ENCODE assay signal across 38 mouse cellular contexts in genomic region chr7:43643046-43643652, GRCm38 (mm10). TPM values are rescaled to one million over a fixed set of nuclear protein-coding genes. Genes with fewer than 3 reads are reported as not detected.
DNase-seq lines count a peak whose midpoint lies in the region; ATAC-seq and TF ChIP-seq lines count a peak whose summit lies in the region.
"Had no signal": no experiment of that assay in that cellular context is flagged by ENCODE, and none has a peak within 500 bp of the region (broad histone marks: within the 10 kb centered on the region; RNA-seq: fewer than 3 reads in every experiment).

No protein-coding gene starts in this region.

- no peaks in the 10 kb centered on the region for H3K9me3 ChIP-seq in liver, embryonic 11.5 days (ENCODE audit: control insufficient read depth, low read length)
- no peaks in the 10 kb centered on the region for H3K9me3 ChIP-seq in CH12.LX (replicated peaks; ENCODE audit: low read length)
- H3K9me3 ChIP-seq in forebrain, embryonic 15.5 days: no peaks in the 10 kb centered on the region
- no peaks in the 10 kb centered on the region for H3K9me3 ChIP-seq in hindbrain, embryonic 10.5 days
- H3K9me3 ChIP-seq: embryonic facial prominence, embryonic 12.5 days; heart, embryonic 15.5 days; kidney, embryonic 15.5 days; liver, embryonic 13.5 days; lung, embryonic 15.5 days; midbrain, embryonic 10.5 days; neural tube, embryonic 13.5 days; stomach, embryonic 15.5 days had no signal

- no peak overlapping the region for H3K4me2 ChIP-seq in liver, embryonic 11.5 days
- H3K4me2 ChIP-seq in CH12.LX (ENCODE audit: insufficient read depth, low read depth, poor library complexity, severe bottlenecking): 0 out of 2 replicates have a peak overlapping the region, but pooled peaks have one; percentile 5
- no peak overlapping the region for H3K4me2 ChIP-seq in forebrain, embryonic 15.5 days (replicated peaks)
- H3K4me2 ChIP-seq: embryonic facial prominence, embryonic 12.5 days; heart, embryonic 15.5 days; hindbrain, embryonic 14.5 days; kidney, embryonic 15.5 days; liver, embryonic 13.5 days; lung, embryonic 15.5 days; neural tube, embryonic 13.5 days; stomach, embryonic 15.5 days had no signal

- no peak overlapping the region for H3K4me3 ChIP-seq in liver, adult 2 months (ENCODE audit: insufficient read depth, low read depth, low read length)
- H3K4me3 ChIP-seq in liver, embryonic 11.5 days (ENCODE audit: low read depth, low read length): no peak overlapping the region
- H3K4me3 ChIP-seq in CH12.LX (replicated peaks in 1 of 3; ENCODE audit: low read depth in 2 of 3, low read length in 2 of 3, poor library complexity in 1 of 3) (no peak overlapping the region), macrophage (ENCODE audit: inconsistent target) (no peak overlapping the region)
- 0 out of 2 replicates have a peak overlapping the region, but pooled peaks have one; percentile 0 for H3K4me3 ChIP-seq in bone marrow macrophage, adult 2 months (ENCODE audit: insufficient read depth, low read length)
- H3K4me3 ChIP-seq in forebrain, embryonic 15.5 days: no peak overlapping the region
- no peak overlapping the region for H3K4me3 ChIP-seq in hindbrain, embryonic 10.5 days
- H3K4me3 ChIP-seq: embryonic facial prominence, embryonic 12.5 days; heart, embryonic 15.5 days; kidney, embryonic 15.5 days; liver, embryonic 13.5 days; lung, embryonic 15.5 days; midbrain, embryonic 10.5 days; neural tube, embryonic 13.5 days; stomach, embryonic 15.5 days had no signal

- no peak for ATAC-seq in liver, embryonic 11.5 days (replicated peaks; ENCODE audit: low FRiP score)
- ATAC-seq in forebrain, embryonic 15.5 days (replicated peaks): no peak
- ATAC-seq: forebrain, embryonic 14.5 days; midbrain, embryonic 16.5 days; Patski had no signal

- TF ChIP-seq CTCF in liver, adult 2 months (IDR thresholded peaks at IDR 0.05; ENCODE audit: low read depth, low read length): no peak
- TF ChIP-seq CTCF in CH12.LX (conservative IDR thresholded peaks at IDR 0.05 in 1 of 2, IDR thresholded peaks at IDR 0.05 in 1 of 2; ENCODE audit: low read depth in 2 of 2, low read length in 2 of 2): no peak
- no peak for TF ChIP-seq CTCF in bone marrow macrophage, adult 2 months (IDR thresholded peaks at IDR 0.05; ENCODE audit: low read depth, low read length)

- H3K79me2 ChIP-seq in liver, adult 2 months (ENCODE audit: control insufficient read depth, insufficient read depth, low read length): no peaks in the 10 kb centered on the region
- no peaks in the 10 kb centered on the region for H3K79me2 ChIP-seq in CH12.LX (replicated peaks; ENCODE audit: control insufficient read depth, extremely low read depth, insufficient read depth, poor library complexity, severe bottlenecking)
- H3K79me2 ChIP-seq in macrophage (ENCODE audit: inconsistent target): no peaks in the 10 kb centered on the region

- TF ChIP-seq POLR2A in liver, adult 2 months (IDR thresholded peaks at IDR 0.05; ENCODE audit: extremely low read depth, insufficient read depth, low read length): no peak
- no peak for TF ChIP-seq POLR2A in CH12.LX (IDR thresholded peaks at IDR 0.05; ENCODE audit: low read depth, low read length)
- no peak for TF ChIP-seq POLR2A in bone marrow macrophage, adult 2 months (IDR thresholded peaks at IDR 0.05; ENCODE audit: borderline replicate concordance, low read depth, low read length)

- H3K9ac ChIP-seq in liver, adult 2 months (ENCODE audit: low read depth, low read length): no peak overlapping the region
- H3K9ac ChIP-seq in liver, embryonic 11.5 days (ENCODE audit: low read depth, low read length): no peak overlapping the region
- H3K9ac ChIP-seq in CH12.LX (ENCODE audit: insufficient read depth, low read depth): no peak overlapping the region
- H3K9ac ChIP-seq in forebrain, embryonic 15.5 days (replicated peaks): no peak overlapping the region
- H3K9ac ChIP-seq: embryonic facial prominence, embryonic 12.5 days; heart, embryonic 15.5 days; hindbrain, embryonic 14.5 days; kidney, embryonic 15.5 days; liver, embryonic 13.5 days; lung, embryonic 15.5 days; neural tube, embryonic 13.5 days; stomach, embryonic 15.5 days had no signal

- H3K36me3 ChIP-seq in liver, adult 2 months (ENCODE audit: control insufficient read depth, insufficient read depth, low read length): no peaks in the 10 kb centered on the region
- no peaks in the 10 kb centered on the region for H3K36me3 ChIP-seq in liver, embryonic 11.5 days (ENCODE audit: control insufficient read depth, insufficient read depth, low read length)
- H3K36me3 ChIP-seq in CH12.LX (replicated peaks in 1 of 2; ENCODE audit: control insufficient read depth in 1 of 2, insufficient read depth in 1 of 2, low read length in 1 of 2): no peaks in the 10 kb centered on the region
- H3K36me3 ChIP-seq in macrophage (ENCODE audit: inconsistent target): no peaks in the 10 kb centered on the region
- H3K36me3 ChIP-seq in forebrain, embryonic 15.5 days: no peaks in the 10 kb centered on the region
- H3K36me3 ChIP-seq in hindbrain, embryonic 10.5 days: no peaks in the 10 kb centered on the region
- H3K36me3 ChIP-seq: embryonic facial prominence, embryonic 12.5 days; heart, embryonic 15.5 days; kidney, embryonic 15.5 days; liver, embryonic 13.5 days; lung, embryonic 15.5 days; midbrain, embryonic 10.5 days; neural tube, embryonic 13.5 days; stomach, embryonic 15.5 days had no signal

- 79% methylated on average over 17 of the region's 17 CpGs for WGBS in liver, adult 2 months
- WGBS in liver, embryonic 11.5 days: 60% methylated on average over 17 of the region's 17 CpGs
- 53% methylated on average over 15 of the region's 17 CpGs for WGBS in macrophage (ENCODE audit: missing documents)
- 87% methylated on average over 17 of the region's 17 CpGs for WGBS in forebrain, embryonic 15.5 days
- 85% methylated on average over 17 of the region's 17 CpGs for WGBS in hindbrain, embryonic 10.5 days

- no peaks in the 10 kb centered on the region for H3K4me1 ChIP-seq in liver, adult 2 months (ENCODE audit: control insufficient read depth, insufficient read depth, low read length)
- H3K4me1 ChIP-seq in liver, embryonic 11.5 days (replicated peaks; ENCODE audit: control insufficient read depth, insufficient read depth, low read length): no peaks in the 10 kb centered on the region
- H3K4me1 ChIP-seq in CH12.LX (ENCODE audit: control insufficient read depth in 1 of 2, insufficient read depth in 2 of 2): peaks cover 0 to 5% of the 10 kb centered on the region in 2 experiments; a peak in 1 of 4 replicates
- peaks cover 45% of the 10 kb centered on the region for H3K4me1 ChIP-seq in bone marrow macrophage, adult 2 months (ENCODE audit: control insufficient read depth, insufficient read depth, low read length)
- H3K4me1 ChIP-seq in forebrain, embryonic 15.5 days: no peaks in the 10 kb centered on the region
- H3K4me1 ChIP-seq in hindbrain, embryonic 10.5 days (replicated peaks): no peaks in the 10 kb centered on the region
- H3K4me1 ChIP-seq: embryonic facial prominence, embryonic 12.5 days; heart, embryonic 15.5 days; kidney, embryonic 15.5 days; liver, embryonic 13.5 days; neural tube, embryonic 13.5 days; stomach, embryonic 15.5 days had no signal

- H3K27me3 ChIP-seq in liver, adult 2 months (ENCODE audit: control insufficient read depth, insufficient read depth, low read length): no peaks in the 10 kb centered on the region
- no peaks in the 10 kb centered on the region for H3K27me3 ChIP-seq in liver, embryonic 11.5 days (replicated peaks; ENCODE audit: control insufficient read depth, insufficient read depth, low read length)
- no peaks in the 10 kb centered on the region for H3K27me3 ChIP-seq in CH12.LX (replicated peaks)
- no peaks in the 10 kb centered on the region for H3K27me3 ChIP-seq in forebrain, embryonic 15.5 days
- H3K27me3 ChIP-seq in hindbrain, embryonic 10.5 days (ENCODE audit: insufficient read depth, poor library complexity, severe bottlenecking): no peaks in the 10 kb centered on the region
- H3K27me3 ChIP-seq: embryonic facial prominence, embryonic 12.5 days; heart, embryonic 15.5 days; kidney, embryonic 15.5 days; liver, embryonic 13.5 days; lung, embryonic 15.5 days; neural tube, embryonic 13.5 days; Patski; stomach, embryonic 15.5 days had no signal

- DNase-seq in liver, adult 2 months (ENCODE audit: extremely low read depth, low read depth, low spot score): peak; percentile 23
- no peak for DNase-seq in liver, embryonic 11.5 days (ENCODE audit: low spot score)
- DNase-seq in CH12.LX (ENCODE audit: extremely low read depth): no peak
- DNase-seq in cerebellum, adult 8-10 months: no peak
- no peak for DNase-seq in hindbrain, embryonic 10.5 days (ENCODE audit: low spot score)
- DNase-seq: cerebellum, adult 9-10 months; cerebellum, postnatal 36 days; embryo, embryonic 11 days; kidney, adult 11 months; kidney, postnatal 25 days; liver, embryonic 13.5 days; right cerebral cortex, postnatal 4 days had no signal

- in situ Hi-C loops in CH12.LX (cut with MboI; ENCODE audit: low pct_ligation_motif_present, low pct_unique_long_range_greater_than_20kb, low sequenced_read_pairs): no loop called here

- TF ChIP-seq EP300 in CH12.LX (IDR thresholded peaks at IDR 0.05; ENCODE audit: low read length): no peak

- dilution Hi-C loops in CH12.LX (cut with MboI; ENCODE audit: extremely low pct_ligation_motif_present, extremely low pct_unique_long_range_greater_than_20kb, low sequenced_read_pairs): no loop called here

- TF ChIP-seq RAD21 in CH12.LX (IDR thresholded peaks at IDR 0.05; ENCODE audit: low read depth, low read length): no peak

- peak overlapping the region; percentile 7; the same call in 1 of the 2 replicates for H3K27ac ChIP-seq in liver, adult 2 months (replicated peaks; ENCODE audit: insufficient read depth, low read depth, low read length)
- no peak overlapping the region for H3K27ac ChIP-seq in liver, embryonic 11.5 days (ENCODE audit: low read depth, low read length)
- H3K27ac ChIP-seq in CH12.LX (ENCODE audit: insufficient read depth, low read depth): no peak overlapping the region
- H3K27ac ChIP-seq in bone marrow macrophage, adult 2 months (ENCODE audit: insufficient read depth, low read depth, low read length): peak overlapping the region; percentile 92
- peak overlapping the region; percentile 60 for H3K27ac ChIP-seq in macrophage
- no peak overlapping the region for H3K27ac ChIP-seq in forebrain, embryonic 15.5 days (replicated peaks)
- no peak overlapping the region for H3K27ac ChIP-seq in hindbrain, embryonic 10.5 days
- H3K27ac ChIP-seq: embryonic facial prominence, embryonic 12.5 days; heart, embryonic 15.5 days; hindbrain, embryonic 14.5 days; kidney, embryonic 15.5 days; liver, embryonic 13.5 days; lung, embryonic 15.5 days; midbrain, embryonic 10.5 days; neural tube, embryonic 13.5 days; stomach, embryonic 15.5 days had no signal

RNA-seq across cellular contexts. Expression of gene Ceacam18, which starts 8.6 kb away (rescaled TPM):
- total RNA-seq in liver, adult 2 months (2014; rRNA removed): not detected in 2 replicates
- polyA plus RNA-seq in liver, adult 2 months (2012; rRNA removed): not detected in 2 replicates
- not detected in 2 replicates for polyA plus RNA-seq in liver, embryonic 11.5 days (2014; fragmentation: Nextera tagmentation; extraction: Ambion mirVana)
- total RNA-seq in CH12.LX (2012; rRNA removed) (not detected in 2 replicates), CH12.LX (2014; rRNA removed) (not detected in 2 replicates)
- polyA plus RNA-seq in CH12.LX (2012; ENCODE audit: insufficient read length, low read depth) (not detected in 2 replicates), macrophage (2018) (not detected in 3 replicates)
- polyA plus RNA-seq in bone marrow macrophage, adult 2 months (2012; ENCODE audit: insufficient read depth, insufficient read length, missing spikeins): not detected in 2 replicates
- not detected for total RNA-seq in macrophage (2018; cell fraction: chromatin; rRNA removed)
- total RNA-seq in macrophage (2018; cell fraction: cytosol; rRNA removed): under 1 TPM in 7 of 26 experiments, not detected in 19; 0.06 to 0.11 (median 0.07) TPM
- under 1 TPM in 1 of 26 experiments, not detected in 25; 0.58 TPM for total RNA-seq in macrophage (2018; cell fraction: nucleus; rRNA removed)
- not detected in 2 replicates for polyA plus RNA-seq in forebrain, embryonic 15.5 days (2015; fragmentation: Nextera tagmentation; extraction: Ambion mirVana)
- not detected in 2 replicates for polyA plus RNA-seq in hindbrain, embryonic 10.5 days (2016; fragmentation: Nextera tagmentation; extraction: Ambion mirVana)
- total RNA-seq: adrenal gland, adult 18-20 months; adrenal gland, postnatal 36 days; gastrocnemius, adult 8-10 months; gastrocnemius, postnatal 4 days; heart, postnatal 25 days; left cerebral cortex, adult 18-20 months had no signal
- polyA plus RNA-seq: C2C12; embryonic facial prominence, embryonic 12.5 days; forebrain, embryonic 14.5 days; frontal cortex, adult 2 months; heart, embryonic 15.5 days; hindbrain, embryonic 14.5 days; kidney, embryonic 15.5 days; limb, embryonic 11.5 days; liver, embryonic 13.5 days; lung, embryonic 15.5 days; midbrain, embryonic 10.5 days; neural tube, embryonic 13.5 days had no signal

RNA-seq across cellular contexts. Expression of gene Siglece, which starts 16.8 kb away (rescaled TPM):
- 2.1 and 3.0 TPM in 2 replicates for total RNA-seq in liver, adult 2 months (2014; rRNA removed)
- polyA plus RNA-seq in liver, adult 2 months (2012; rRNA removed): 2.2 and 4.5 TPM in 2 replicates
- 0.79 and 0.90 TPM in 2 replicates for polyA plus RNA-seq in liver, embryonic 11.5 days (2014; fragmentation: Nextera tagmentation; extraction: Ambion mirVana)
- total RNA-seq in CH12.LX (2012; rRNA removed): not detected in 2 replicates
- 0.14 TPM in 1 of 2 replicates, not detected in the other for total RNA-seq in CH12.LX (2014; rRNA removed)
- 0.14 and 0.23 TPM in 2 replicates for polyA plus RNA-seq in CH12.LX (2012; ENCODE audit: insufficient read length, low read depth)
- 41.5 and 47.6 TPM in 2 replicates for polyA plus RNA-seq in bone marrow macrophage, adult 2 months (2012; ENCODE audit: insufficient read depth, insufficient read length, missing spikeins)
- total RNA-seq in macrophage (2018; cell fraction: chromatin; rRNA removed): 10 to 100 TPM in 13 of 26 experiments, 1 to 10 TPM in 1, under 1 TPM in 8, not detected in 4; 0.41 to 48.0 (median 16.8) TPM
- 10 to 100 TPM in 13 of 26 experiments, 1 to 10 TPM in 1, under 1 TPM in 12; 0.16 to 64.8 (median 13.7) TPM for total RNA-seq in macrophage (2018; cell fraction: cytosol; rRNA removed)
- 100 to 1,000 TPM in 1 of 26 experiments, 10 to 100 TPM in 12, 1 to 10 TPM in 3, under 1 TPM in 10; 0.48 to 107 (median 17.0) TPM for total RNA-seq in macrophage (2018; cell fraction: nucleus; rRNA removed)
- polyA plus RNA-seq in macrophage (2018): 0.73 to 2.4 TPM (median 0.83 TPM) in 3 replicates
- polyA plus RNA-seq in forebrain, embryonic 15.5 days (2015; fragmentation: Nextera tagmentation; extraction: Ambion mirVana): 0.13 and 0.18 TPM in 2 replicates
- polyA plus RNA-seq in hindbrain, embryonic 10.5 days (2016; fragmentation: Nextera tagmentation; extraction: Ambion mirVana): 0.36 and 0.52 TPM in 2 replicates
- total RNA-seq: MEL had no signal
- polyA plus RNA-seq: C2C12; neural tube, embryonic 13.5 days had no signal

RNA-seq across cellular contexts. Expression of gene Ctu1, which starts 28.7 kb away (rescaled TPM):
- total RNA-seq in liver, adult 2 months (2014; rRNA removed): 2.4 and 3.2 TPM in 2 replicates
- polyA plus RNA-seq in liver, adult 2 months (2012; rRNA removed): 5.1 and 5.8 TPM in 2 replicates
- polyA plus RNA-seq in liver, embryonic 11.5 days (2014; fragmentation: Nextera tagmentation; extraction: Ambion mirVana): 7.5 and 8.7 TPM in 2 replicates
- total RNA-seq in CH12.LX (2012; rRNA removed): 6.9 and 7.8 TPM in 2 replicates
- 7.2 TPM in 2 replicates for total RNA-seq in CH12.LX (2014; rRNA removed)
- 5.3 and 5.5 TPM in 2 replicates for polyA plus RNA-seq in CH12.LX (2012; ENCODE audit: insufficient read length, low read depth)
- polyA plus RNA-seq in bone marrow macrophage, adult 2 months (2012; ENCODE audit: insufficient read depth, insufficient read length, missing spikeins): 4.7 and 7.7 TPM in 2 replicates
- total RNA-seq in macrophage (2018; cell fraction: chromatin; rRNA removed): 10 to 100 TPM in 5 of 26 experiments, 1 to 10 TPM in 18, under 1 TPM in 3; 0.69 to 15.7 (median 6.6) TPM
- 10 to 100 TPM in 6 of 26 experiments, 1 to 10 TPM in 20; 3.2 to 16.3 (median 8.9) TPM for total RNA-seq in macrophage (2018; cell fraction: cytosol; rRNA removed)
- total RNA-seq in macrophage (2018; cell fraction: nucleus; rRNA removed): 10 to 100 TPM in 11 of 26 experiments, 1 to 10 TPM in 15; 1.5 to 20.2 (median 9.3) TPM
- polyA plus RNA-seq in macrophage (2018): 2.6 to 6.7 TPM (median 4.7 TPM) in 3 replicates
- 29.3 and 31.1 TPM in 2 replicates for polyA plus RNA-seq in forebrain, embryonic 15.5 days (2015; fragmentation: Nextera tagmentation; extraction: Ambion mirVana)
- 17.5 and 19.1 TPM in 2 replicates for polyA plus RNA-seq in hindbrain, embryonic 10.5 days (2016; fragmentation: Nextera tagmentation; extraction: Ambion mirVana)

RNA-seq across cellular contexts. Expression of gene Zfp819, which starts 36.2 kb away (rescaled TPM):
- total RNA-seq in liver, adult 2 months (2014; rRNA removed): 0.09 TPM in 1 of 2 replicates, not detected in the other
- not detected in 2 replicates for polyA plus RNA-seq in liver, adult 2 months (2012; rRNA removed)
- 0.07 and 0.16 TPM in 2 replicates for polyA plus RNA-seq in liver, embryonic 11.5 days (2014; fragmentation: Nextera tagmentation; extraction: Ambion mirVana)
- total RNA-seq in CH12.LX (2012; rRNA removed): not detected in 2 replicates
- total RNA-seq in CH12.LX (2014; rRNA removed): not detected in 2 replicates
- not detected in 2 replicates for polyA plus RNA-seq in CH12.LX (2012; ENCODE audit: insufficient read length, low read depth)
- not detected in 2 replicates for polyA plus RNA-seq in bone marrow macrophage, adult 2 months (2012; ENCODE audit: insufficient read depth, insufficient read length, missing spikeins)
- total RNA-seq in macrophage (2018; cell fraction: chromatin; rRNA removed): 1 to 10 TPM in 2 of 26 experiments, under 1 TPM in 6, not detected in 18; 0.29 to 1.4 (median 0.74) TPM
- under 1 TPM in 10 of 26 experiments, not detected in 16; 0.04 to 0.58 (median 0.12) TPM for total RNA-seq in macrophage (2018; cell fraction: cytosol; rRNA removed)
- total RNA-seq in macrophage (2018; cell fraction: nucleus; rRNA removed): 1 to 10 TPM in 2 of 26 experiments, under 1 TPM in 7, not detected in 17; 0.22 to 1.2 (median 0.36) TPM
- not detected in 3 replicates for polyA plus RNA-seq in macrophage (2018)
- polyA plus RNA-seq in forebrain, embryonic 15.5 days (2015; fragmentation: Nextera tagmentation; extraction: Ambion mirVana): 0.25 and 0.27 TPM in 2 replicates
- polyA plus RNA-seq in hindbrain, embryonic 10.5 days (2016; fragmentation: Nextera tagmentation; extraction: Ambion mirVana): 0.76 and 1.1 TPM in 2 replicates
- total RNA-seq: gastrocnemius, adult 8-10 months; gastrocnemius, postnatal 4 days; heart, postnatal 25 days; MEL had no signal
- polyA plus RNA-seq: C2C12; heart, embryonic 15.5 days; kidney, embryonic 15.5 days; liver, embryonic 13.5 days; stomach, embryonic 15.5 days had no signal

RNA-seq across cellular contexts. Expression of gene Klk14, which starts 47.1 kb away (rescaled TPM):
- not detected in 2 replicates for total RNA-seq in liver, adult 2 months (2014; rRNA removed)
- polyA plus RNA-seq in liver, adult 2 months (2012; rRNA removed): not detected in 2 replicates
- 0.18 TPM in 1 of 2 replicates, not detected in the other for polyA plus RNA-seq in liver, embryonic 11.5 days (2014; fragmentation: Nextera tagmentation; extraction: Ambion mirVana)
- not detected in 2 replicates for total RNA-seq in CH12.LX (2012; rRNA removed)
- not detected in 2 replicates for total RNA-seq in CH12.LX (2014; rRNA removed)
- not detected in 2 replicates for polyA plus RNA-seq in CH12.LX (2012; ENCODE audit: insufficient read length, low read depth)
- not detected in 2 replicates for polyA plus RNA-seq in bone marrow macrophage, adult 2 months (2012; ENCODE audit: insufficient read depth, insufficient read length, missing spikeins)
- not detected for total RNA-seq in macrophage (2018; cell fraction: chromatin; rRNA removed)
- total RNA-seq in macrophage (2018; cell fraction: cytosol; rRNA removed): not detected
- not detected for total RNA-seq in macrophage (2018; cell fraction: nucleus; rRNA removed)
- polyA plus RNA-seq in macrophage (2018): not detected in 3 replicates
- polyA plus RNA-seq in forebrain, embryonic 15.5 days (2015; fragmentation: Nextera tagmentation; extraction: Ambion mirVana): not detected in 2 replicates
- not detected in 2 replicates for polyA plus RNA-seq in hindbrain, embryonic 10.5 days (2016; fragmentation: Nextera tagmentation; extraction: Ambion mirVana)
- total RNA-seq: adrenal gland, adult 18-20 months; adrenal gland, postnatal 36 days; gastrocnemius, postnatal 4 days; layer of hippocampus, adult 18-20 months; left cerebral cortex, adult 18-20 months; left cerebral cortex, postnatal 14 days; MEL had no signal
- polyA plus RNA-seq: C2C12; embryonic facial prominence, embryonic 12.5 days; forebrain, embryonic 14.5 days; heart, embryonic 15.5 days; hindbrain, embryonic 14.5 days; kidney, embryonic 15.5 days; limb, embryonic 11.5 days; liver, embryonic 13.5 days; lung, embryonic 15.5 days; midbrain, embryonic 10.5 days; midbrain, embryonic 16.5 days; neural tube, embryonic 13.5 days; Patski had no signal

Comparison
In these comparisons a context has a peak if more than half of its experiments do, and no peak if none do; other contexts are left out.
1. H3K27ac ChIP-seq: peak in liver, adult 2 months (single experiment), bone marrow macrophage, adult 2 months (single experiment) and macrophage (single experiment); none in liver, embryonic 11.5 days (single experiment), CH12.LX (single experiment), forebrain, embryonic 15.5 days (single experiment) and hindbrain, embryonic 10.5 days (single experiment).